Mouse (Mus musculus): ENCODE data around the gene Kcp. TPM values are rescaled to one million over a fixed set of nuclear protein-coding genes. Genes with fewer than 3 reads are reported as not detected.
A peak's percentile ranks its signal among the peaks of the same experiment; 100 is the strongest.

Kcp gene
- polyA plus RNA-seq, 1 experiment from 2014 or later, result 22.0 TPM

DNA sequence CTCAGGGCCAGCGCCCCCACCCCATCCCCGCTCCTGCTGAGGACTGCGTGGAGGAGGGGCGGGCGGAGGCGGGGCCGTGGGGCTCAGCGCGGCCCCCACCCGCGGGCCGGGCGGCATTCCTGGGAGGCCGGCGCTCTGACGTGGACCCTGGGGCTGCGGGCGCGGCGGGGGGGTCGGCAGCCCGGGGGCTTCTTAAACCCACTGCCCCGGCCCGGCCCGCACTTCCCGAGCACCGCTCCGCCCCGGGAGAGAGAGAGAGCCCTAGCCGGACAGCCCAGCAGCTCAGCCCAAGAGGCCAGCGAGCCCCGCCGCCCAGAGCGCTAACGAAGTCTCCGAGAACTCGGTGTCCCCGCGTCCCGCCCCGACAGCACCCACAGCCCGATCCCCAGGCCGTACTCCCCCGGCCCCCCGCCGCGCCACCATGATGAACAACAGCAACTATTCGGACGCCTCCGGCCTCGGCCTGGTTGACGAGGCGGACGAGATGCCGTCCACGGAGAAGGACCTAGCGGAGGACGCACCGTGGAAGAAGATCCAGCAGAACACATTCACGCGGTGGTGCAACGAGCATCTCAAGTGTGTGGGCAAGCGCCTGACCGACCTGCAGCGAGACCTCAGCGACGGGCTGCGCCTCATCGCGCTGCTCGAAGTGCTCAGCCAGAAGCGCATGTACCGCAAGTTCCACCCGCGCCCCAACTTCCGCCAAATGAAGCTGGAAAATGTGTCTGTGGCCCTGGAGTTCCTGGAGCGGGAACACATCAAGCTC is 74.5 kb downstream of the Kcp start, which contains the start of gene Flnc:
Gene Flnc, plus strand, starts transcription at position 219 of the 766 bp plus-strand sequence.
- Histone ChIP-seq H3K4me2 (peak within 1 kb of the TSS; percentile 88), H3K27me3 (ENCODE audit: insufficient read depth, low read length) (peaks cover 20% of the 10 kb centered on the region), H3K9me3 (ENCODE audit: low read depth, low read length) (no peaks in the 10 kb centered on the region), H3K9ac (peak within 1 kb of the TSS; percentile 68), H3K4me1 (ENCODE audit: insufficient read depth) (peaks cover 4% of the 10 kb centered on the region; the same call in 1 of the 2 replicates), H3K36me3 (ENCODE audit: insufficient read depth) (0 out of 2 replicates have a peak, but pooled peaks cover 5% of the 10 kb centered on the region), H3K4me3 (ENCODE audit: low read depth, low read length) (peak within 1 kb of the TSS; percentile 63), H3K27ac (ENCODE audit: low read depth) (peak within 1 kb of the TSS; percentile 93)
- ATAC-seq (ENCODE audit: insufficient read depth), result peak; percentile 7
- no peak for TF ChIP-seq CTCF (IDR thresholded peaks at IDR 0.05; ENCODE audit: low read depth)
- peak; percentile 65 for DNase-seq
- under 1% methylated on average over 65 of the region's 77 CpGs for WGBS

DNA sequence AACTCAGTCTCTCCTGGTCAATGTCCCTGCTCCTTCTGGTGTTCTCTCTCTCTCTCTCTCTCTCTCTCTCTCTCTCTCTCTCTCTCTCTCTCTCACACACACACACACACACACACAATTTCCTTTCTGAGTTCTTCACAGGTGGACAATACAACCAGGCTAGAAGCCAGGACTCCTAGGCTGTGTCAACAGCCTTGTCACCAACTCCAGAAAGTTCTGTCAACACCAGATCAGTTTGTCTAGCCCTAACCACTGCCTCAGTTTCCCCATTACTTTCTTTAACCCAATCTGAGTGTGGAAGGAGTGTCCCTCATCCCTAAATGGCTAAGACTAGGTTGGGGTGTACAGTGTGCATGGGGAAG is 75.1 kb downstream of the Kcp start:
- DNase-seq, result peak; percentile 23
- Histone ChIP-seq H3K9ac (peak overlapping the region; percentile 68), H3K27me3 (ENCODE audit: insufficient read depth, low read length) (peaks cover 20% of the 10 kb centered on the region)

DNA sequence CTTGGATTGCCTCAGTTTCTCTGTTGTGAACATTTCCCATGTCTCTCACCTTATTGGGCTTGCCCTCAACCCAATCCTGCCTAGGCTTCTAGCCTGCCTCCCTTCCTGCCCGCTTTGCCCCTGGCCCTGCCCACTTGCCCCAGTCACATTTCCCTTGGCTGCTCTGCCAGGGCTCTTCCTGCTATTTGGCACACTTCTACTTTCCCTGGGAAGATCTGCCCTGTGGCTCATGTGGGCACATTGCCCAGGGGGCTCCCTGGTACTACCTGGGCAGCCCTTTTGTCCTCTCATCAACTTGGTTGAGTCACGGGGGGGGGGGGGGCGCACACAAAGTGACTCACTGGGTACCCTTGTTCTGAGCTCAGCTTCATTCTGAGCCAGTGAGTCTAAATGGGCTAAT is 75.6 kb downstream of the Kcp start:
- Histone ChIP-seq H3K27ac (ENCODE audit: low read depth) (no peak overlapping the region), H3K4me2 (no peak overlapping the region), H3K4me3 (ENCODE audit: low read depth, low read length) (no peak overlapping the region), H3K27me3 (ENCODE audit: insufficient read depth, low read length) (peaks cover 20% of the 10 kb centered on the region), H3K9ac (no peak overlapping the region), H3K36me3 (ENCODE audit: insufficient read depth) (no peaks in the 10 kb centered on the region), H3K9me3 (ENCODE audit: low read depth, low read length) (no peaks in the 10 kb centered on the region), H3K4me1 (ENCODE audit: insufficient read depth) (peaks cover 4% of the 10 kb centered on the region; the same call in 1 of the 2 replicates)
- WGBS, result 31% methylated on average over 3 of the region's 3 CpGs
- TF ChIP-seq CTCF (IDR thresholded peaks at IDR 0.05; ENCODE audit: low read depth), result no peak
- DNase-seq (no peak), ATAC-seq (ENCODE audit: insufficient read depth) (no peak)

More for the DNA sequence above, 75.1 kb downstream of the Kcp start:
- no peak for ATAC-seq (ENCODE audit: insufficient read depth)
- Histone ChIP-seq H3K4me3 (ENCODE audit: low read depth, low read length) (peak overlapping the region; percentile 63), H3K4me2 (peak overlapping the region; percentile 88), H3K36me3 (ENCODE audit: insufficient read depth) (no peaks in the 10 kb centered on the region), H3K9me3 (ENCODE audit: low read depth, low read length) (no peaks in the 10 kb centered on the region), H3K27ac (ENCODE audit: low read depth) (peak overlapping the region; percentile 93; the same call in 1 of the 2 replicates), H3K4me1 (ENCODE audit: insufficient read depth) (peaks cover 4% of the 10 kb centered on the region; the same call in 1 of the 2 replicates)
- TF ChIP-seq CTCF (IDR thresholded peaks at IDR 0.05; ENCODE audit: low read depth), result no peak

DNA sequence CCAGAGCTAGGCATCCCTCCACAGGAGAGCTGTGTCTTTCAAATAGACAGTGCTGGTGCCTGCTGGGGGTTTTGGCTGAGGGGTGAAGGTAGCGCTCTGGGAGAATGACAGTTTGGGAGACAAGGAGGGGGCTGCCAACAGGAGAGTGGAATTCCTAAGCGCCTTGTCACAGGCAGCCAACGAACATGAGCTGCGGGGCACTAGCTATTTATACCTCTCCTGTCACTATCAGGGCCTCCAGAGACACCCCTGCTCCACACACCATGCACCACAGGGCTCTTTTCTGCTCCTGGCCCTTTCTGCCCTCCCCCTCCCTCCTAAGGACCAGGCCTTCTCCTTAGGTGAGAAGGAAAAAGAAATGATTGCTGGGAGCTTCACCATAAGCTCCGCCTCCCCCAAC is 76.3 kb downstream of the Kcp start:
- peak overlapping the region; percentile 48; the same call in 1 of the 2 replicates for H3K27ac ChIP-seq (ENCODE audit: low read depth)
- TF ChIP-seq CTCF (IDR thresholded peaks at IDR 0.05; ENCODE audit: low read depth), result no peak
- H3K36me3 ChIP-seq (ENCODE audit: insufficient read depth), result no peaks in the 10 kb centered on the region
- H3K4me3 ChIP-seq (ENCODE audit: low read depth, low read length), result no peak overlapping the region
- no peak overlapping the region for H3K4me2 ChIP-seq
- peaks cover 4% of the 10 kb centered on the region; the same call in 1 of the 2 replicates for H3K4me1 ChIP-seq (ENCODE audit: insufficient read depth)
- no peak overlapping the region for H3K9ac ChIP-seq
- ATAC-seq (ENCODE audit: insufficient read depth) (no peak), DNase-seq (peak; percentile 9)
- WGBS, result 19% methylated on average over 5 of the region's 5 CpGs
- no peaks in the 10 kb centered on the region for H3K9me3 ChIP-seq (ENCODE audit: low read depth, low read length)
- peaks cover 20% of the 10 kb centered on the region for H3K27me3 ChIP-seq (ENCODE audit: insufficient read depth, low read length)

DNA sequence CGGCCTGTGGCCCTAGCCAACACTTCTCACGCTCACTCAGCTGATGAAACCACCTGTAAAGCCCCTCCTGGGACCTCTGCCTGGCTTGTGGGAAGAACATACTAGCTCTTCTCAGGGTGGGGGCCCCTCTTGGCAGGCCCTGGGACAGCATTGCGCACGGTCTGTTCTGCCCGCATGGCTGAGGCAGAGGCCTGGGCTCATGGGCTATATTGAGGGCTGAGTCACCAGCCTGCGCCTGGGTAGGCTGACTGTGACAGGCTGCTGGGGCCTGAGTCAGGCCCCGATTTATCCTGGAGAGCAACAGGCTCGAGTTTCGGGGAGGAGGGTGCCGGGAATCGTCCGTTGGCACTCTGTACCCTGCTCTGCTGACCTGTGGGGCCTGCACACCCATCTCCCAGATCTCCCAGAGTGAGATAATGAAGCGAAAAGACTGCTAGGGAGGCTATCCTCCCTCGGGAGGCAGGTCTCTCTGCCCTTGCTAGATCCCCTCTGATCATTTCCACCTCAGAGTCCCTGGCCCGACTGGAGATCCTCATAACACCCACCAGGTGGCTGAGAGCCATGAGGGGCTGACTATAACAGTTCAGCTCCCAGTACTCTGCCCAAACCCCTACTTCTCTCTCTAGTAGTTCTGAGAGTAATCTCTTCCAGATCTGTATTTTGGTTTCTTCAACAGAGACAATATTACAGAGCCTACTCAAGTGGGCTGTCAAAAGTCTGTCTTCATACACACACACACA is 76.9 kb downstream of the Kcp start:
- 45% methylated on average over 15 of the region's 15 CpGs for WGBS

DNA sequence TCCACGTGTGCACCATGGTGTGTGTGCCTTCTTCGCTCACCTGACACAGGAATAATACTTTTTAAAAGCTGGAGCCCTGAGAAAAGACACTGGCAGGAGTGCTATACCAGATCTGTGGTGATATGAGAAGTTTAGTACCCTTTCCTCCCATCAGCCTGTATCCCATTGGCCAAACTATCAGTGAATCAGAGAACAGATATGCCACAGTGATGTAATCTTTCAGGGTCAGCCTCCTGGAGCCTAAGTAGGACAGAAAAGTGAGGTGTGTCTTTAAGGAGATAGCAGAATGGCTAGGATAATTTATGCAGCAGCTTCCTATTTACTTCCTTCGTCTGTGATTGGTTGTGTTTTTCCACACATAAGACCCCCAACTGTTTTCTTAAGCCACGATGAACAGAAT is 79.6 kb downstream of the Kcp start:
- Histone ChIP-seq H3K36me3 (ENCODE audit: insufficient read depth) (no peaks in the 10 kb centered on the region), H3K27me3 (ENCODE audit: insufficient read depth, low read length) (peaks cover 10% of the 10 kb centered on the region), H3K27ac (ENCODE audit: low read depth) (no peak overlapping the region), H3K4me2 (no peak overlapping the region), H3K9ac (no peak overlapping the region), H3K9me3 (ENCODE audit: low read depth, low read length) (no peaks in the 10 kb centered on the region), H3K4me3 (ENCODE audit: low read depth, low read length) (no peak overlapping the region), H3K4me1 (ENCODE audit: insufficient read depth) (no peaks in the 10 kb centered on the region)
- no peak for ATAC-seq (ENCODE audit: insufficient read depth)
- no peak for DNase-seq
- TF ChIP-seq CTCF (IDR thresholded peaks at IDR 0.05; ENCODE audit: low read depth), result no peak
- 55% methylated on average over 4 of the region's 4 CpGs for WGBS

More for the DNA sequence above, 76.9 kb downstream of the Kcp start:
- TF ChIP-seq CTCF (IDR thresholded peaks at IDR 0.05; ENCODE audit: low read depth), result peak; percentile 21
- Histone ChIP-seq H3K4me2 (no peak overlapping the region), H3K27ac (ENCODE audit: low read depth) (peak overlapping the region; percentile 48; the same call in 1 of the 2 replicates), H3K27me3 (ENCODE audit: insufficient read depth, low read length) (peaks cover 20% of the 10 kb centered on the region), H3K36me3 (ENCODE audit: insufficient read depth) (no peaks in the 10 kb centered on the region), H3K9ac (no peak overlapping the region), H3K4me3 (ENCODE audit: low read depth, low read length) (no peak overlapping the region), H3K4me1 (ENCODE audit: insufficient read depth) (peaks cover under 1% of the 10 kb centered on the region; the same call in 1 of the 2 replicates), H3K9me3 (ENCODE audit: low read depth, low read length) (no peaks in the 10 kb centered on the region)
- no peak for ATAC-seq (ENCODE audit: insufficient read depth)
- DNase-seq, result peak; percentile 17

DNA sequence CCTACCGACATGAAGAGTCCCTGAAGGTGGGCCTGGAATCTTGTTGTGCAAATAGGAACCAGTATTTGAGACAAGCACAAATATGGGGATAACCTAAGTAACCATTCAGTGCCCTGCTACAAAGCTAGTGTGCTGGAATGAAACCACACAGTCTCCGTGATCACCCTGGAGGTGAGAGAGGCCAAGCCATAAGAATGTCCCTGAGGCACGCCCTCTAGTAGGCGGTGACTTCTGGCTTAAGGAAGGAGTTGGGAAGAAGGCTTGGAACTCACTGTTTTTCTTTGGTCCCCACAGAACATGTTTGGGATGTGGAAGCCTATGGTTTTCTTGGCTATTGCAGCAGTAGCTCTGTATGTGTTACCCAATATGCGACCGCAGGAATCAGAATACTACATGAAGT is 81.4 kb downstream of the Kcp start:
- Histone ChIP-seq H3K4me1 (ENCODE audit: insufficient read depth) (no peaks in the 10 kb centered on the region), H3K27ac (ENCODE audit: low read depth) (no peak overlapping the region), H3K36me3 (ENCODE audit: insufficient read depth) (no peaks in the 10 kb centered on the region), H3K4me3 (ENCODE audit: low read depth, low read length) (no peak overlapping the region), H3K27me3 (ENCODE audit: insufficient read depth, low read length) (no peaks in the 10 kb centered on the region), H3K9ac (no peak overlapping the region), H3K9me3 (ENCODE audit: low read depth, low read length) (no peaks in the 10 kb centered on the region), H3K4me2 (no peak overlapping the region)
- WGBS, result 61% methylated on average over 6 of the region's 6 CpGs
- DNase-seq (no peak), ATAC-seq (ENCODE audit: insufficient read depth) (no peak)
- no peak for TF ChIP-seq CTCF (IDR thresholded peaks at IDR 0.05; ENCODE audit: low read depth)

All from lung, embryonic 14.5 days (tissue).